Mouse (Mus musculus) C2C12 (cell line): Measurements from ENCODE around the gene Nol3.

Source experiments
- CEBPB ChIP-seq: IDR thresholded peaks from one replicate; pipeline ENCODE4 v1.6.1; 2011; ENCODE audit warnings: low read depth, mild to moderate bottlenecking, control low read depth, moderate library complexity
- CTCF ChIP-seq: IDR thresholded peaks from one replicate; pipeline ENCODE4 v1.5.1; 2011; ENCODE audit not compliant: control insufficient read depth, insufficient read depth, insufficient read length
- FOSL1 ChIP-seq: IDR thresholded peaks from one replicate; pipeline ENCODE4 v1.8.0; 2011; ENCODE audit warnings: mild to moderate bottlenecking, low read length; ENCODE audit not compliant: poor library complexity, insufficient read depth, severe bottlenecking
- MAX ChIP-seq: IDR thresholded peaks from one replicate; pipeline ENCODE4 v1.6.1; 2011; ENCODE audit warnings: mild to moderate bottlenecking, control low read depth
- MYOD1 ChIP-seq: IDR thresholded peaks from one replicate; pipeline ENCODE4 v1.6.1; 2011; ENCODE audit warnings: low read depth; ENCODE audit not compliant: control insufficient read depth, insufficient read length
- MYOG ChIP-seq: IDR thresholded peaks from one replicate; pipeline ENCODE4 v1.6.1; 2011; ENCODE audit not compliant: control insufficient read depth, insufficient read length; ENCODE audit errors: extremely low read depth
- USF1 ChIP-seq: IDR thresholded peaks from one replicate; pipeline ENCODE4 v1.6.1; 2011; ENCODE audit warnings: low read depth, mild to moderate bottlenecking, control low read depth, moderate library complexity

DNA sequence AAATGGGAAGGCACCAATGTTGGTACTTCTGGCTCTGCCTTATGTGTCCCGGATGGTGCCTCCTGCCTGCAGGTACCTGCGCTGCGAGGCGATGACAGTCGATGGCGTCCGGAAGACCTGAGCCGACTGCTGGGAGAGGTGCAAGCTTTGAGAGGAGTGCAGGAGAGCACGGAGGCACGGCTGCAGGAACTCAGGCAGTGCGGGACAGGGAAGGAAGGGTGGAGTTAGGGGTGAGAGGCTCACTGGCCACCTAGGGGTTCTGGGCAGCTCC, 5.1 kb upstream of the Nol3 start:
- no peak for TF ChIP-seq CTCF
- no peak for TF ChIP-seq MYOD1
- TF ChIP-seq USF1, result no peak
- TF ChIP-seq MAX, result no peak
- no peak for TF ChIP-seq CEBPB
- TF ChIP-seq MYOG, result no peak
- no peak for TF ChIP-seq FOSL1
